Mouse (Mus musculus) liver, embryonic 16.5 days (tissue): Measurements from ENCODE around the gene Rwdd2b. TPM values are rescaled to one million over a fixed set of nuclear protein-coding genes. Genes with fewer than 3 reads are reported as not detected.

Experiments
- ATAC-seq: fragments of 200-750 bp; cut with Nextera tagmentation; 2 replicates; pipeline ENCODE4 v1.8.0; 2017; ENCODE audit warnings: low read depth, mild to moderate bottlenecking, moderate number of reproducible peaks, moderate library complexity
- H3K27ac ChIP-seq: fragments of 300-500 bp; sonication (generic); 2 replicates; pipeline ENCODE4 v1.5.1; 2014; ENCODE audit warnings: mild to moderate bottlenecking, low read length
- H3K27me3 ChIP-seq: fragments of 300-500 bp; sonication (generic); 2 replicates; pipeline ENCODE4 v1.6.1; 2014; ENCODE audit warnings: low read depth, low read length, mixed read lengths; ENCODE audit not compliant: control insufficient read depth, insufficient read depth
- H3K36me3 ChIP-seq: fragments of 300-500 bp; sonication (generic); 2 replicates; pipeline ENCODE4 v1.6.1; 2014; ENCODE audit warnings: mild to moderate bottlenecking; ENCODE audit not compliant: control insufficient read depth, insufficient read depth
- H3K4me1 ChIP-seq: fragments of 300-500 bp; sonication (generic); 2 replicates; pipeline ENCODE4 v1.6.1; 2014; ENCODE audit warnings: low read depth, low read length, mixed read lengths; ENCODE audit not compliant: control insufficient read depth
- H3K4me2 ChIP-seq: fragments of 300-500 bp; sonication (generic); 2 replicates; pipeline ENCODE4 v1.6.1; 2014; ENCODE audit warnings: low read depth, low read length, mixed read lengths
- H3K4me3 ChIP-seq: fragments of 300-500 bp; sonication (generic); 2 replicates; pipeline ENCODE4 v1.5.1; 2014; ENCODE audit warnings: low read depth, mild to moderate bottlenecking, low read length
- H3K9ac ChIP-seq: fragments of 300-500 bp; sonication (generic); 2 replicates; pipeline ENCODE4 v1.6.1; 2014; ENCODE audit warnings: low read depth, low read length
- H3K9me3 ChIP-seq: fragments of 300-500 bp; sonication (generic); replicated peaks from 2 replicates; pipeline ENCODE4 v1.6.1; 2016; ENCODE audit warnings: low read length; ENCODE audit not compliant: control insufficient read depth
- WGBS: fragments of 180-500 bp; shearing (Covaris S2); extraction: QIAGEN DNeasy Blood & Tissue Kit; methylation state at CpG from one replicate; pipeline ENCODE4 v1.1.7; 2014; ENCODE audit not compliant: insufficient replicate concordance; 5-methylcytosine and 5-hydroxymethylcytosine counted together
- polyA plus RNA-seq: library from polyadenylated mRNA; unstranded; fragments of >200 nt; fragmentation: Nextera tagmentation; extraction: Ambion mirVana; gene quantifications from 2 replicates; pipeline ENCODE4 v1.2.1, GENCODE M21; 2015

Gene Rwdd2b
- polyA plus RNA-seq, 1 experiment from 2014 or later, result 4.1 TPM

GRCm38 (mm10) chr16:87434946-87435345, 5.4 kb downstream of the Rwdd2b start:
- Histone ChIP-seq H3K4me3 (no peak overlapping the region), H3K9me3 (no peaks in the 10 kb centered on the region), H3K27me3 (no peaks in the 10 kb centered on the region), H3K9ac (no peak overlapping the region), H3K36me3 (no peaks in the 10 kb centered on the region), H3K4me1 (peaks cover 9% of the 10 kb centered on the region), H3K4me2 (no peak overlapping the region), H3K27ac (no peak overlapping the region)
- 66% methylated on average over 6 of the region's 6 CpGs for WGBS
- ATAC-seq, result no peak

- Histone ChIP-seq H3K4me3 (no peak overlapping the region), H3K9me3 (no peaks in the 10 kb centered on the region), H3K4me1 (peaks cover 4% of the 10 kb centered on the region), H3K27ac (no peak overlapping the region), H3K4me2 (no peak overlapping the region), H3K27me3 (no peaks in the 10 kb centered on the region), H3K36me3 (no peaks in the 10 kb centered on the region), H3K9ac (no peak overlapping the region)
- ATAC-seq, result no peak
- WGBS, result 89% methylated on average over 7 of the region's 7 CpGs
Measured at GRCm38 (mm10) chr16:87434266-87434665, 6.1 kb downstream of the Rwdd2b start.

GRCm38 (mm10) chr16:87432033-87432814, 8.1 kb downstream of the Rwdd2b start, which contains the start of gene Ltn1:
Gene Ltn1, minus strand, starts transcription at chr16:87432612.
- peak within 1 kb of the TSS; percentile 82 for H3K27ac ChIP-seq
- under 1% methylated on average over 56 of the region's 56 CpGs for WGBS
- no peaks in the 10 kb centered on the region for H3K27me3 ChIP-seq
- H3K4me1 ChIP-seq, result peaks cover 4% of the 10 kb centered on the region
- H3K4me2 ChIP-seq, result peak within 1 kb of the TSS; percentile 84
- peak; percentile 99 for ATAC-seq
- H3K36me3 ChIP-seq, result no peaks in the 10 kb centered on the region
- H3K4me3 ChIP-seq, result peak within 1 kb of the TSS; percentile 96
- no peaks in the 10 kb centered on the region for H3K9me3 ChIP-seq
- H3K9ac ChIP-seq, result peak within 1 kb of the TSS; percentile 92

GRCm38 (mm10) chr16:87427516-87427915, 12.9 kb downstream of the Rwdd2b start:
- H3K4me3 ChIP-seq, result no peak overlapping the region
- peaks cover 31% of the 10 kb centered on the region for H3K36me3 ChIP-seq
- no peaks in the 10 kb centered on the region for H3K4me1 ChIP-seq
- no peak overlapping the region for H3K9ac ChIP-seq
- ATAC-seq, result no peak
- no peaks in the 10 kb centered on the region for H3K9me3 ChIP-seq
- no peaks in the 10 kb centered on the region for H3K27me3 ChIP-seq
- no peak overlapping the region for H3K27ac ChIP-seq
- 86% methylated on average over 8 of the region's 8 CpGs for WGBS
- no peak overlapping the region for H3K4me2 ChIP-seq

- Histone ChIP-seq H3K9ac (no peak overlapping the region), H3K4me3 (no peak overlapping the region), H3K4me1 (no peaks in the 10 kb centered on the region), H3K27me3 (no peaks in the 10 kb centered on the region), H3K4me2 (no peak overlapping the region), H3K9me3 (no peaks in the 10 kb centered on the region), H3K27ac (no peak overlapping the region), H3K36me3 (peaks cover 77% of the 10 kb centered on the region)
- no peak for ATAC-seq
- 80% methylated on average over 8 of the region's 8 CpGs for WGBS
Measured at GRCm38 (mm10) chr16:87420662-87421061, 19.7 kb downstream of the Rwdd2b start.

GRCm38 (mm10) chr16:87405001-87405400, 35.4 kb downstream of the Rwdd2b start:
- no peaks in the 10 kb centered on the region for H3K4me1 ChIP-seq
- H3K27ac ChIP-seq, result no peak overlapping the region
- no peak overlapping the region for H3K4me2 ChIP-seq
- no peaks in the 10 kb centered on the region for H3K9me3 ChIP-seq
- no peak overlapping the region for H3K4me3 ChIP-seq
- no peak overlapping the region for H3K9ac ChIP-seq
- H3K36me3 ChIP-seq, result peaks cover 41% of the 10 kb centered on the region
- peak; percentile 56; the same call in 1 of the 2 replicates for ATAC-seq
- 67% methylated on average over 3 of the region's 3 CpGs for WGBS
- H3K27me3 ChIP-seq, result no peaks in the 10 kb centered on the region

GRCm38 (mm10) chr16:87393813-87394548, 46.4 kb downstream of the Rwdd2b start:
- Histone ChIP-seq H3K9ac (no peak overlapping the region), H3K36me3 (peaks cover 27% of the 10 kb centered on the region)
- WGBS, result 54% methylated on average over 16 of the region's 16 CpGs

GRCm38 (mm10) chr16:87387444-87387977, 52.9 kb downstream of the Rwdd2b start:
- H3K36me3 ChIP-seq, result peaks cover 16% of the 10 kb centered on the region

More at GRCm38 (mm10) chr16:87393813-87394548, 46.4 kb downstream of the Rwdd2b start:
- H3K9me3 ChIP-seq, result no peaks in the 10 kb centered on the region
- H3K4me1 ChIP-seq, result no peaks in the 10 kb centered on the region
- H3K27ac ChIP-seq, result no peak overlapping the region
- peak; percentile 47; the same call in 1 of the 2 replicates for ATAC-seq
- H3K4me3 ChIP-seq, result no peak overlapping the region
- H3K4me2 ChIP-seq, result no peak overlapping the region
- no peaks in the 10 kb centered on the region for H3K27me3 ChIP-seq

More at GRCm38 (mm10) chr16:87387444-87387977, 52.9 kb downstream of the Rwdd2b start:
- ATAC-seq, result no peak
- Histone ChIP-seq H3K27ac (no peak overlapping the region), H3K9ac (no peak overlapping the region), H3K4me3 (no peak overlapping the region), H3K9me3 (no peaks in the 10 kb centered on the region), H3K4me2 (no peak overlapping the region), H3K27me3 (no peaks in the 10 kb centered on the region), H3K4me1 (no peaks in the 10 kb centered on the region)
- WGBS, result 89% methylated on average over 3 of the region's 3 CpGs
